Mouse (Mus musculus) NIH3T3 (cell line): ENCODE results near the gene Fcna.

Experiments used
- DNase-seq: peaks from one replicate; pipeline ENCODE4 v3.0.0-alpha.2; 2012; ENCODE audit warnings: low read depth

Gene Fcna

GRCm38 (mm10) chr2:25607761-25608622 is 19.8 kb downstream of the Fcna start, which contains the start of gene Rabl6:
TSS of gene Rabl6 (minus strand) at chr2:25608521.
- peak; percentile 96 for DNase-seq

GRCm38 (mm10) chr2:25602526-25602925 is 25.3 kb downstream of the Fcna start:
- DNase-seq: no peak

- no peak for DNase-seq
Observed at GRCm38 (mm10) chr2:25600037-25600436, 27.8 kb downstream of the Fcna start.

- DNase-seq: peak; percentile 18
Observed at GRCm38 (mm10) chr2:25598749-25599148, 29.1 kb downstream of the Fcna start.

DNA sequence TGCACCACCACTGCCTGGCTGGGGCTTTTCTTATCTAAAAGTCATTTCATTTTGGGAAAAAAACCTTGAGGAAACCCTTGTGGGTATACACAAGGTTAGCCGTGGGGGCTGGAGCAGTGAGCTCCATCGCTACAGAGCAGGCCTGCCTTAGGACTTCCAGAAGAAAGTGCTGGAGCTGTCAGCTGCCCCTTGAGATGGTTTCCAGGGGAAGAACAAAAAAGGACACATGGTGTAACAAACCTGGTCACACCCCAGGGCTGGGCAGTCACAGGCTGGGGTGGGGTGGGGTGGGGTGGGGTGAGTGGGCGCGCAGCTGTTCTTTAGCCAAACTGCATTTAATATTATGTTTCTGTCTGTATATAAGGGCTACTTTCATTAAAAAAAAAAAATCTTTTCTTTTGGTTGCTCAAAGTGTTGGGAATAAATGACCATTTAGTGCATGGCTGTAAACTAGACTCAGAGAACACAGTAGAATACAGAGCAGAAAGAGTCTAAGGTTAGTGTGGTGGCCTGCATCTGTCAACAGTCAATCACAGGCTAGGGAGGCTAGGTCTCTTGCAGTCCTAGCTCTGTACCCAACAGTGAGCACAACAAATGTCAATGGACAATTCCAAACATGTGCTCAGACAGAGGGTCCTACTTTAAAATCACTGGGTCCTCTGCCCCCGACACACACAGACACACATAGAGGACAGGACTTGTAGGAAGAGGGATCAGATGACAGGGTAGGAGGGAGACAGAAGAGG is 30.9 kb downstream of the Fcna start:
- DNase-seq: no peak

- peak; percentile 57 for DNase-seq
Observed at GRCm38 (mm10) chr2:25591863-25592262, 36.0 kb downstream of the Fcna start.

DNA sequence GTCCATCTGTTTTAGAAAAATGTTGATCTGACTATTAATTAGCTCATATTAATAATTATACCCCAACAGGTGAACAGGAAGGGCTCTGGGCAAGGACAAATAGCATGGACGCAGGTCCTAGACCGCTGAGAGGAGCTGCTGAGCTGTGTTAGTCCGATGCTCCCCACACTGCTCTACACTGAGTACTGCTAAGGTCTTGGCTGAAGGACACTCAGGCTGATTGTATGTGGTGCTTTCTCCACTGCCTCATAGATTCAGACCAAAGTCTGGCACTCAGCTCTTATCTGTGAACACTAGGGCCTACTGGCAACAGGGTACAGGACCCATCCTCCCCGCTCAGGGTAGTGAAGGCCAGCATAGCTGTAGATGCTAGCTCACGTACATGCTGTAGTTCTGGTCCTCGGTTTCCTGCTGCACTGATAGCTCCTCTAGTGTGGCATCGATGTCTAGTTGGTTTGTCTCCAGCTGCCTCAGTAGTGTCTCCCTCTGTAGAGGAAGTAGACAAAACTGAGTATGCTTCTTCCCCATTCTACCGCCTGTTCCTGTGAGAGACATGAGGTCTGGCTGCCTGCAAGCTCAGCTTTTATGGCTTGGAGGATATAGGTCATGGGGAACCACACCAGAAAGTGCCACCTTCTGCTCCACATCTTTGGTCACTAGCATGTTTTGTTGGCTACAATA is 39.5 kb downstream of the Fcna start:
- no peak for DNase-seq

DNA sequence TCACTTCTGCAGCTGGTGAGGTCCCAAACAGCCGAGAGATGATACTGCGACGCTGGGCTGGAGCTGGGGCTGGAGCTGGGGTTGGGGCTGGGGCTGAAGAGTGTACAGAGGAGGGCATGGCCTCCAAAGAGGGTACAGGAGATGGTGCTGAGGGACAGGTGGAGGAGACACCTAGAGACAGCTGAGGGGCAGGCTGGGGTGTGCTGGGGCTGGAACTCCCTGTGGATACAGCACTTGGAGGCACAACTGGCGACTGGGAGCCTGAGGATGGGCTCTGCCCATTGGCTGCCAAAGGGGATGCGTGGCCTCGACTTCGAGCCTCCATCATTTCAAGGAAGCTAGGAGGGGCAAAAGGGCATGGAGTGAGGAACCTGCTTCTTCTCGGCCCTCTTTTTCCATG is 40.5 kb downstream of the Fcna start:
- DNase-seq: no peak

- DNase-seq: no peak
Observed at GRCm38 (mm10) chr2:25585601-25586000, 42.2 kb downstream of the Fcna start.

DNA sequence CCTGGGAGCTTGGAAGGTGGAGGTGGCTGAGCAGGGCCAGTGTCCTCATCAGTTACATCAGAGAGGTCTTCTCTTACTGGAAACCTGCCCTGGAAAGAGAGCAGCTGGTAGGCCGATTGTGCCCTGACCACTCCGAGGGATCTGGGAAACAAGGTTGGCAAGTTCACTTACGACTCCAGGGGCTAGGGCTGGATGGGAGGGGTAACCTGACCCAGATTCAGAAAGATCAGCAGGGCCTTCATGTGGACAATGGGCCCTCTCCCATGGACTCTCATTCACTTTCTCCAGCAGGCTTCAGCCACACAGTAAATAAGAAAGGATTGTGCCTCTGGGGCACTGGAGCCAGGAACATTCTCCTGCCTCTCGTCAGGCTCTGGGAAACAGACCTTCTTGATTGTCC is 43.0 kb downstream of the Fcna start:
- no peak for DNase-seq

GRCm38 (mm10) chr2:25584152-25584551 is 43.7 kb downstream of the Fcna start:
- no peak for DNase-seq

- no peak for DNase-seq
Observed at GRCm38 (mm10) chr2:25583571-25583970, 44.3 kb downstream of the Fcna start.

GRCm38 (mm10) chr2:25583120-25583481 is 44.7 kb downstream of the Fcna start:
- DNase-seq: no peak

DNA sequence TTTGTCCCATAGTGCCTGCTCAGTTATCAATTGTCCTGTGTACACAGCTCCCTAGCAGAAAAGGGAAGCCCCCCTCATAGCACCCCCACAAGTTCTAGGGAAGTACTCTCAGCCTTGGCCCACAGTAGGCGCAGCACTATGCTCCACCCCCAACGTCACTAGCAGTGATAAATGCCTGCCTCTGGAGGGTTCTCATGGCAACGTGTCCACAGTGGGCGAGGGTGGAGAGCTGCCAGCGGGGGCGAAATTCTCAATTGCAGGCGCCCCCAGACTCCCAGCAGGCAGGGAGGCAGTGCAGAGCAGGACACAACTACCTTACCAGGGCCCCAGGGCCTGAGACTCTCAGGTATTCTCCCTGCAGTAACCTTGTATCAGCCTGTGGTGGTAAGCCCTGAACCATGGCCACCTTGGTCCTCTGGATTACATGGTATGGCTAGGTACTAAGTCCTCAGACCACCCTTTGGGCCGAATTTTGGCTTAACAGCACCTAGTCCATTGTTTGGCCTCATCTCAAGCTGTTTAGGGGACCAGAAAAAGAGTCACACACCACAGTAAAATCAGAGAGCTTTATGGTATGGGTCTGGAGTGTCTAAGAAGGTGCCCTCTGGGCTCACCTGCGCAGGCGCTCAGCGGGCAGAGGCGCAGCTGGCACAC is 45.2 kb downstream of the Fcna start:
- DNase-seq: no peak

GRCm38 (mm10) chr2:25581901-25582301 is 45.9 kb downstream of the Fcna start:
- peak; percentile 13 for DNase-seq

DNA sequence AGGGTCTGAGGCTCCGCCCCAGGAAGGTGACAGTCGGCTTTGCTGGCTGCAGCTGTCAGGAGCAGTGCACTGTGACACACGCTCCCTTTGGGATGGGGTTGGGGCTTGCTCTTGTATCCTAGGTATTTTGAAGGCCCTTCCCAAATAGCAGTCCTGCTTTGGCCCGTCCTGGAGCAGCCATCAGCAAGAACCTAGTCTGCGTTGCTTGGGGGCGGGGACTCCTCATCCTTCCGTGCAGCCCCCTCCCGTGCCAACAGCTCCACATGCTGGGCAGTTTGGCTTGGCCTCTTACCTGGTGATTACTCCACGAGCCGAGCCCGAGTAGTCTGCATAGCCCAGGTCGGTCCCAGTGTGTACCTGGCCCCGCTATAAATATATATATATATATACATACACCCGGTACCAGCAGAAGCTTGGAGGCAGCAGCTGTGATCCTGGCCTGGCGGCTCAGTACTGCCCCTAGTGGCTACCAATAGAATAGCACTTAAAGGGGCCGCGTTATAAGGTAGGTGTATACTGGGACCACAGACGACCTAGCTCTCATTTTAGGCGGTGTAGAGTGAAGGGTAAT is 46.5 kb downstream of the Fcna start, which contains the start of gene Ajm1:
Gene Ajm1, minus strand, starts transcription at position 464 of the 571 bp plus-strand sequence.
- DNase-seq: peak; percentile 85

DNA sequence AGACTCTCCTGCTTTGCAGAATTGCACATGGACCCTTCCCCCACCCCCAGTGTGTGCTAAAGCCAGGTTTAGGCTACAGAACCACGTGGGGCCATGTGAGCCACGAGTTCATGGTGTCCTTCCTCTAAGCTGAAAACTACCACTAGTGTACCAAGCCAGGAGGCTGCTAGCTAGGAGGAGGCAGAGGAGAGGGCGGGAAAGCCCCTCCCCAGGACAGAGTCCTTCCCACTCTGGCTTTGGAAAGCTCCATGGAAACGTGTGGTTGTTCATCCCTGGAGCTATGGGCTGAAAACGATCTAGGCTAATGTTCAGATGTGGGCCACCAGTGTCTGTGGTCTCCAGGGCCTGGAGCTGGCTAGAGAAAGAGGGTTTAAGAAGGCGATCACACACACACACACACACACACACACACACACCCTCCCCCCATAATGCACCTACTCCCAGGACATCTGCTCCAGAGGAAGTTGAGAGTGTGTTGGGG is 47.2 kb downstream of the Fcna start:
- DNase-seq: peak; percentile 44

DNA sequence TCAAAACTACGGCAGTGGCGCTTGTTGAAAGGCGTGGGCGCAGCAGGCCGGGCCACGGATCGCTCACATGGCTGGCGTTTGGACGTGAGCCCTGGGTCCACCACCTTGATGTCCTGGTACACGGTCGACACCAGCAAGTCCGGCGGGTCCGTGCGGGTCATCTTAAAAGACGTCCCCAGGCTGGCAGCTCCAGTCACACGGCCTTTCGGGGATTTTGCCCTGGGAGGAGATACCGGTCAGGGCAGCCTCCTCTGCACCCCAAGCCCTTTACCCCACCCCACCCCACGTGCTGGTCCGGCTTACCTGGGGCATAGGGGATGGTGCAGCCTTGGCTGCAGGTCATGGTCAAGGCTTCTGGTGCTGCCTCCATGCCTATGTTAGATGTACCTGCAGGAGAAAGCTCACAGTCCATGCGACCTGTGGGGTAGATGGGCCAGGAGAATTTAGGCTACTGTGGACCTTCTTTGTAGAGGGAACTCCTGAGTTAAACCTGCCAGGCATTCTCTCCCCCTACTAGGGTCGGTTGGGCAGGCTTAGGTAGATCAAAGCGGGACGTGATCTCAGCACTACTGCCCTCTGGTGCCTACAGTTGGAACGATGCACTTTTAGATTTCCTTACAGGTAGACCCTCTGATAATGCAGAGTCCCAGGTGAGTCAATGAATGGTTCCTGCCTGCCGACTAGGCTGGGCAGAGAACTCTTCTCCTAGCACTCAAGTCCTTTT is 47.9 kb downstream of the Fcna start:
- DNase-seq: peak; percentile 55

GRCm38 (mm10) chr2:25578796-25579736 is 48.8 kb downstream of the Fcna start:
- DNase-seq: no peak
